12 mouse cellular contexts compared by ENCODE assay signal in the genomic region with DNA sequence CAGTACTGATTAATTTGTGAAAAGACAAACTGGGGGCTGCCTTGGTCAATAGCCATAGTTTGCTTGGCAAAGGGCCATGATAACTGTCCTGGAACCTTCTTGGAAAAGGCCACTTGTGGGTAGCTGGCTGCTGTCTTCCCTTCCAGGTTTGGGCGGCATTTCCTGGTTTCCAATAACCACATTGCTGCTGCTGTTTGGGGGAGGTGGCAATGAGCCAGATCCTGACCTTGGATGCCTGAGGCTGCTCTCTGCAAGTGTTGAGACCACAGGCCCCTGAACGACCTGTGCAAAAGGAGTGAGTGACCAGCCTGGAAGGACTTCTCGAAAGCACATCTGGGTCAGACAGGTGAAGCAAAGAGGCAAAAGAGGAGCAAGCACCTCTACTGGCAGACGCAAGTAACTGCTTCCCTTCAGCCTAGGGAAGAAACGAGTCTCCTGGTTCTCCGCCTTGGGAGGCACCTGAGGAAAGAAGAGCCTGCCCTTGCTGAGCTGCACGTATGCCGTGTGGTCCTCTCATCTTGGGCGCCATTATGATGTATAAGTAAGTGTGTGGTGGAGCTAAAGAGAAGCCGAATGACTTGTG.
DNase-seq lines count a peak whose midpoint lies in the region; ATAC-seq and TF ChIP-seq lines count a peak whose summit lies in the region.
"Had no signal": no experiment of that assay in that cellular context is flagged by ENCODE, and none has a peak within 500 bp of the region (broad histone marks: within the 10 kb centered on the region; RNA-seq: fewer than 3 reads in every experiment).

No protein-coding gene starts in this region.

- no peak for DNase-seq in heart, postnatal 0 days (ENCODE audit: low spot score)
- no peak for DNase-seq in heart, postnatal 10 days
- DNase-seq in lung, postnatal 10 days: no peak
- DNase-seq in ES-E14 (ENCODE audit: low read depth, low spot score): no peak
- no peak for DNase-seq in gastrocnemius, postnatal 4 days (ENCODE audit: low spot score in 2 of 2)
- DNase-seq: heart, postnatal 4 days; layer of hippocampus, adult 9-11 months; right cerebral cortex, postnatal 25 days had no signal

- in situ Hi-C loops in ES-E14 (cut with MboI; ENCODE audit: low sequenced_read_pairs in 2 of 2, unreplicated experiment in 2 of 2): loop anchor here (5.0 kb wide), 2 partner anchors 239 to 244 kb away; no protein-coding TSS in a partner anchor

- no peaks in the 10 kb centered on the region for H3K9me3 ChIP-seq in heart, postnatal 0 days (replicated peaks; ENCODE audit: control insufficient read depth, low read length)
- no peaks in the 10 kb centered on the region for H3K9me3 ChIP-seq in lung, embryonic 15.5 days
- no peaks in the 10 kb centered on the region for H3K9me3 ChIP-seq in ES-E14 (ENCODE audit: control insufficient read depth, insufficient read depth, low read depth, low read length)
- H3K9me3 ChIP-seq in intestine, postnatal 0 days (ENCODE audit: control insufficient read depth): no peaks in the 10 kb centered on the region
- H3K9me3 ChIP-seq: neural tube, embryonic 12.5 days had no signal

- ATAC-seq in heart, postnatal 0 days (ENCODE audit: insufficient read depth, low read depth): no peak
- 0 out of 2 replicates have a peak, but pooled peaks have one; percentile 4 for ATAC-seq in lung, embryonic 15.5 days (ENCODE audit: borderline replicate concordance, extremely low read depth, low FRiP score, low TSS enrichment)
- ATAC-seq in intestine, postnatal 0 days: no peak

- TF ChIP-seq CTCF in heart, postnatal 0 days (IDR thresholded peaks at IDR 0.05; ENCODE audit: low read depth): 0 out of 2 replicates have a peak, but pooled peaks have one; percentile 8
- peak; percentile 65 for TF ChIP-seq CTCF in intestine, postnatal 0 days (IDR thresholded peaks at IDR 0.05; ENCODE audit: low read depth)

- intact Hi-C loops in heart, postnatal 10 days (cut with DNase I): loop anchor here (5.0 kb wide), 2 partner anchors 239 to 399 kb away; partner anchors contain the start of gene Twistnb

- no peaks in the 10 kb centered on the region for H3K27me3 ChIP-seq in heart, postnatal 0 days (ENCODE audit: control insufficient read depth, insufficient read depth, low read length)
- no peaks in the 10 kb centered on the region for H3K27me3 ChIP-seq in lung, embryonic 15.5 days
- H3K27me3 ChIP-seq in intestine, postnatal 0 days (replicated peaks; ENCODE audit: control insufficient read depth, insufficient read depth, low read length): no peaks in the 10 kb centered on the region
- H3K27me3 ChIP-seq: neural tube, embryonic 12.5 days had no signal

- 63% methylated on average over 10 of the region's 10 CpGs for WGBS in heart, postnatal 0 days
- WGBS in lung, embryonic 15.5 days: 40% methylated on average over 10 of the region's 10 CpGs
- 56% methylated on average over 10 of the region's 10 CpGs for WGBS in intestine, postnatal 0 days

- no peaks in the 10 kb centered on the region for H3K36me3 ChIP-seq in heart, postnatal 0 days (replicated peaks; ENCODE audit: control insufficient read depth, insufficient read depth, low read length)
- H3K36me3 ChIP-seq in lung, embryonic 15.5 days: no peaks in the 10 kb centered on the region
- no peaks in the 10 kb centered on the region for H3K36me3 ChIP-seq in ES-E14 (ENCODE audit: control insufficient read depth, insufficient read depth, low read length, poor library complexity, severe bottlenecking)
- no peaks in the 10 kb centered on the region for H3K36me3 ChIP-seq in intestine, postnatal 0 days (ENCODE audit: control insufficient read depth, insufficient read depth)
- H3K36me3 ChIP-seq: neural tube, embryonic 12.5 days had no signal

- no peak overlapping the region for H3K4me2 ChIP-seq in heart, postnatal 0 days (ENCODE audit: low read depth, low read length)
- no peak overlapping the region for H3K4me2 ChIP-seq in lung, embryonic 15.5 days
- no peak overlapping the region for H3K4me2 ChIP-seq in intestine, postnatal 0 days (replicated peaks; ENCODE audit: low read depth)

- TF ChIP-seq EP300 in heart, postnatal 0 days (IDR thresholded peaks at IDR 0.05; ENCODE audit: low read depth): no peak

- no peaks in the 10 kb centered on the region for H3K4me1 ChIP-seq in heart, postnatal 0 days (ENCODE audit: control insufficient read depth, insufficient read depth)
- peaks cover 12% of the 10 kb centered on the region for H3K4me1 ChIP-seq in lung, embryonic 15.5 days
- peaks cover 0 to 4% of the 10 kb centered on the region in 2 experiments; a peak in 2 of 4 replicates for H3K4me1 ChIP-seq in ES-E14 (ENCODE audit: control insufficient read depth in 2 of 2, insufficient read depth in 2 of 2, low read length in 2 of 2, poor library complexity in 1 of 2)
- no peaks in the 10 kb centered on the region for H3K4me1 ChIP-seq in intestine, postnatal 0 days (replicated peaks; ENCODE audit: control insufficient read depth, insufficient read depth, low read length)

- H3K9ac ChIP-seq in heart, postnatal 0 days (replicated peaks; ENCODE audit: low read depth, low read length): no peak overlapping the region
- no peak overlapping the region for H3K9ac ChIP-seq in lung, embryonic 15.5 days
- no peak overlapping the region for H3K9ac ChIP-seq in ES-E14 (ENCODE audit: insufficient read depth, low read depth, low read length, poor library complexity, severe bottlenecking)
- no peak overlapping the region for H3K9ac ChIP-seq in intestine, postnatal 0 days (ENCODE audit: low read depth, low read length)
- H3K9ac ChIP-seq: neural tube, embryonic 12.5 days had no signal

- no peak overlapping the region for H3K4me3 ChIP-seq in heart, postnatal 0 days (ENCODE audit: low read depth, low read length)
- no peak overlapping the region for H3K4me3 ChIP-seq in lung, embryonic 15.5 days
- peak overlapping the region; percentile 30 to 34; a peak in 2 of 4 replicates for H3K4me3 ChIP-seq in ES-E14 (ENCODE audit: insufficient read depth in 1 of 2, low read depth in 1 of 2, low read length in 2 of 2, poor library complexity in 1 of 2, severe bottlenecking in 1 of 2)
- H3K4me3 ChIP-seq in intestine, postnatal 0 days (ENCODE audit: low read depth, low read length): no peak overlapping the region
- H3K4me3 ChIP-seq: erythroblast, embryonic 14.5 days; neural tube, embryonic 12.5 days had no signal

- no peak overlapping the region for H3K27ac ChIP-seq in heart, postnatal 0 days (ENCODE audit: low read depth)
- no peak overlapping the region for H3K27ac ChIP-seq in lung, embryonic 15.5 days
- no peak overlapping the region for H3K27ac ChIP-seq in ES-E14 (ENCODE audit: insufficient read depth, low read depth, low read length, poor library complexity, severe bottlenecking)
- no peak overlapping the region for H3K27ac ChIP-seq in intestine, postnatal 0 days (ENCODE audit: low read depth, low read length)
- H3K27ac ChIP-seq: neural tube, embryonic 12.5 days had no signal

TF ChIP-seq in ES-E14, 5 proteins besides CTCF, POLR2A, EP300 and RAD21:
- TF ChIP-seq HCFC1 (IDR thresholded peaks at IDR 0.05; ENCODE audit: borderline replicate concordance, insufficient read depth, low read length) (no peak), ZNF384 (IDR thresholded peaks at IDR 0.05; ENCODE audit: low read depth, low read length) (no peak), CHD2 (IDR thresholded peaks at IDR 0.05; ENCODE audit: low read depth, low read length) (no peak), ZC3H11A (IDR thresholded peaks at IDR 0.05; ENCODE audit: borderline replicate concordance, low read depth, low read length) (no peak), MAFK (IDR thresholded peaks at IDR 0.05; ENCODE audit: insufficient read depth, low read depth, low read length) (no peak)

Comparison
In these comparisons a context has a peak if more than half of its experiments do, and no peak if none do; other contexts are left out.
1. H3K4me3 ChIP-seq: peak in ES-E14 (2 of 2); none in heart, postnatal 0 days (single experiment), lung, embryonic 15.5 days (single experiment) and intestine, postnatal 0 days (single experiment).